ENCODE assay signal across 16 mouse cellular contexts in the genomic region with DNA sequence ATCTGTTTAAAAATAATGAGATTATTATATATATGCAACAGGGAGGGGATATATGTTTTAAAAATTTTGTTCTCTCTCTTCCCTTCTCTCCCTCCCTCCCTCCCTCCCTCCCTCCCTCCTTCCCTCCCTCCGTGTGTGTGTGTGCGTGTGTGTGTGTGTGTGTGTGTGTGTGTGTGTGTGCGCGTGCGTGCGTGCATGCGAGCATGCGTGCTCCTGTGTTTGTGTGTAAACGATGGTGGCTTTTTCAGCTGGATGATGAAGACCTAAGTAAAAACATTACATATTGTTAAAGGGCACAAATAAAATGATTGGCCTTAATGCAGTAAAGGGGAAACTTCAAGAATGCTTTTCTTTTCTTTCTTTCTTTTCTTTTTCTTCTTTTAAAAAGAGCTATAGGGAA. TPM values are rescaled to one million over a fixed set of nuclear protein-coding genes. Genes with fewer than 3 reads are reported as not detected.
DNase-seq lines count a peak whose midpoint lies in the region; ATAC-seq lines count a peak whose summit lies in the region.
"Had no signal": no experiment of that assay in that cellular context is flagged by ENCODE, and none has a peak within 500 bp of the region (broad histone marks: within the 10 kb centered on the region; RNA-seq: fewer than 3 reads in every experiment).

No protein-coding gene starts in this region.

- no peaks in the 10 kb centered on the region for H3K9me3 ChIP-seq in forebrain, embryonic 14.5 days (replicated peaks; ENCODE audit: control insufficient read depth, low read length)
- H3K9me3 ChIP-seq in forebrain, embryonic 12.5 days = no peaks in the 10 kb centered on the region
- no peaks in the 10 kb centered on the region for H3K9me3 ChIP-seq in midbrain, embryonic 13.5 days
- H3K9me3 ChIP-seq in midbrain, embryonic 10.5 days (replicated peaks) = no peaks in the 10 kb centered on the region
- H3K9me3 ChIP-seq in hindbrain, embryonic 15.5 days = no peaks in the 10 kb centered on the region
- no peaks in the 10 kb centered on the region for H3K9me3 ChIP-seq in neural tube, embryonic 14.5 days (ENCODE audit: control insufficient read depth, low read length)

- ATAC-seq in forebrain, embryonic 14.5 days = no peak
- no peak for ATAC-seq in forebrain, embryonic 12.5 days (ENCODE audit: low FRiP score)
- no peak for ATAC-seq in midbrain, embryonic 13.5 days
- no peak for ATAC-seq in hindbrain, embryonic 15.5 days (ENCODE audit: low FRiP score, low read depth)
- ATAC-seq in neural tube, embryonic 14.5 days (ENCODE audit: low read depth) = no peak

- H3K4me2 ChIP-seq in forebrain, embryonic 14.5 days (ENCODE audit: low read length) = peak overlapping the region; percentile 74
- H3K4me2 ChIP-seq in forebrain, embryonic 12.5 days = no peak overlapping the region
- H3K4me2 ChIP-seq in midbrain, embryonic 13.5 days (replicated peaks) = peak overlapping the region; percentile 68
- H3K4me2 ChIP-seq in hindbrain, embryonic 15.5 days = peak overlapping the region; percentile 63
- H3K4me2 ChIP-seq in neural tube, embryonic 14.5 days (ENCODE audit: low read depth, low read length) = peak overlapping the region; percentile 68; the same call in 1 of the 2 replicates

- DNase-seq in forebrain, embryonic 14.5 days (ENCODE audit: low spot score) = no peak
- no peak for DNase-seq in midbrain, embryonic 10.5 days (ENCODE audit: low spot score)
- no peak for DNase-seq in spleen, postnatal 10 days (ENCODE audit: low spot score in 2 of 2)
- no peak for DNase-seq in frontal cortex, postnatal 36 days (ENCODE audit: low spot score in 2 of 2)
- DNase-seq: adrenal gland, postnatal 14 days; gastrocnemius, postnatal 10 days; kidney, adult 11 months; kidney, postnatal 10 days; left cerebral cortex, postnatal 4 days; liver; lung, postnatal 14 days; right cerebral cortex, postnatal 4 days had no signal

- WGBS in forebrain, embryonic 14.5 days = 64% methylated on average over 9 of the region's 9 CpGs
- 69% methylated on average over 9 of the region's 9 CpGs for WGBS in forebrain, embryonic 12.5 days
- WGBS in midbrain, embryonic 13.5 days = 85% methylated on average over 9 of the region's 9 CpGs
- WGBS in midbrain, embryonic 10.5 days = 88% methylated on average over 8 of the region's 9 CpGs
- 87% methylated on average over 7 of the region's 9 CpGs for WGBS in hindbrain, embryonic 15.5 days
- 80% methylated on average over 8 of the region's 9 CpGs for WGBS in neural tube, embryonic 14.5 days

- H3K4me1 ChIP-seq in forebrain, embryonic 14.5 days (ENCODE audit: control insufficient read depth, insufficient read depth, low read length) = no peaks in the 10 kb centered on the region
- H3K4me1 ChIP-seq in forebrain, embryonic 12.5 days = peaks cover 13% of the 10 kb centered on the region
- 0 out of 2 replicates have a peak, but pooled peaks cover 21% of the 10 kb centered on the region for H3K4me1 ChIP-seq in midbrain, embryonic 13.5 days (replicated peaks)
- H3K4me1 ChIP-seq in midbrain, embryonic 10.5 days = peaks cover 15% of the 10 kb centered on the region
- peaks cover 16% of the 10 kb centered on the region for H3K4me1 ChIP-seq in hindbrain, embryonic 15.5 days (replicated peaks)
- peaks cover 6% of the 10 kb centered on the region; the same call in 1 of the 2 replicates for H3K4me1 ChIP-seq in neural tube, embryonic 14.5 days (ENCODE audit: control insufficient read depth, insufficient read depth, low read length)

- no peaks in the 10 kb centered on the region for H3K27me3 ChIP-seq in forebrain, embryonic 14.5 days (replicated peaks; ENCODE audit: control insufficient read depth, insufficient read depth, low read length)
- H3K27me3 ChIP-seq in forebrain, embryonic 12.5 days = peaks cover 26% of the 10 kb centered on the region
- peaks cover 14% of the 10 kb centered on the region for H3K27me3 ChIP-seq in midbrain, embryonic 13.5 days
- peaks cover 47% of the 10 kb centered on the region for H3K27me3 ChIP-seq in midbrain, embryonic 10.5 days (ENCODE audit: low read depth, poor library complexity, severe bottlenecking)
- no peaks in the 10 kb centered on the region for H3K27me3 ChIP-seq in hindbrain, embryonic 15.5 days
- H3K27me3 ChIP-seq in neural tube, embryonic 14.5 days (ENCODE audit: control insufficient read depth, insufficient read depth, low read length) = no peaks in the 10 kb centered on the region

- H3K36me3 ChIP-seq in forebrain, embryonic 14.5 days (ENCODE audit: control insufficient read depth, insufficient read depth, low read length) = no peaks in the 10 kb centered on the region
- H3K36me3 ChIP-seq in forebrain, embryonic 12.5 days (replicated peaks) = no peaks in the 10 kb centered on the region
- no peaks in the 10 kb centered on the region for H3K36me3 ChIP-seq in midbrain, embryonic 13.5 days
- no peaks in the 10 kb centered on the region for H3K36me3 ChIP-seq in midbrain, embryonic 10.5 days
- H3K36me3 ChIP-seq in hindbrain, embryonic 15.5 days = no peaks in the 10 kb centered on the region
- H3K36me3 ChIP-seq in neural tube, embryonic 14.5 days (ENCODE audit: control insufficient read depth, insufficient read depth, low read length) = no peaks in the 10 kb centered on the region

- H3K4me3 ChIP-seq in forebrain, embryonic 14.5 days (ENCODE audit: low read depth, low read length) = peak overlapping the region; percentile 72; the same call in 1 of the 2 replicates
- H3K4me3 ChIP-seq in forebrain, embryonic 12.5 days (replicated peaks) = no peak overlapping the region
- H3K4me3 ChIP-seq in midbrain, embryonic 13.5 days (replicated peaks) = no peak overlapping the region
- no peak overlapping the region for H3K4me3 ChIP-seq in midbrain, embryonic 10.5 days
- H3K4me3 ChIP-seq in hindbrain, embryonic 15.5 days = peak overlapping the region; percentile 79
- H3K4me3 ChIP-seq in neural tube, embryonic 14.5 days (ENCODE audit: low read depth, low read length) = no peak overlapping the region; the same call in 1 of the 2 replicates

- H3K27ac ChIP-seq in forebrain, embryonic 14.5 days (ENCODE audit: low read depth, low read length) = no peak overlapping the region
- no peak overlapping the region for H3K27ac ChIP-seq in forebrain, embryonic 12.5 days
- H3K27ac ChIP-seq in midbrain, embryonic 13.5 days = no peak overlapping the region
- no peak overlapping the region for H3K27ac ChIP-seq in midbrain, embryonic 10.5 days (replicated peaks)
- no peak overlapping the region for H3K27ac ChIP-seq in hindbrain, embryonic 15.5 days (replicated peaks)
- no peak overlapping the region for H3K27ac ChIP-seq in neural tube, embryonic 14.5 days (ENCODE audit: low read depth, low read length)

- H3K9ac ChIP-seq in forebrain, embryonic 14.5 days (ENCODE audit: low read length) = no peak overlapping the region
- H3K9ac ChIP-seq in forebrain, embryonic 12.5 days = no peak overlapping the region
- no peak overlapping the region for H3K9ac ChIP-seq in midbrain, embryonic 13.5 days (replicated peaks)
- H3K9ac ChIP-seq in hindbrain, embryonic 15.5 days = no peak overlapping the region
- H3K9ac ChIP-seq in neural tube, embryonic 14.5 days (replicated peaks; ENCODE audit: low read depth, low read length) = no peak overlapping the region

RNA-seq across cellular contexts. Expression of a gene that starts 1.5 kb away (rescaled TPM):
- 23.3 and 31.6 TPM in 2 replicates for polyA plus RNA-seq in forebrain, embryonic 14.5 days (2014; fragmentation: Nextera tagmentation; extraction: Ambion mirVana)
- polyA plus RNA-seq in forebrain, embryonic 12.5 days (2016; fragmentation: Nextera tagmentation; extraction: Ambion mirVana) = 6.8 and 8.0 TPM in 2 replicates
- polyA plus RNA-seq in midbrain, embryonic 13.5 days (2015; fragmentation: Nextera tagmentation; extraction: Ambion mirVana) = 13.3 and 16.2 TPM in 2 replicates
- 1.3 and 2.7 TPM in 2 replicates for polyA plus RNA-seq in midbrain, embryonic 10.5 days (2016; fragmentation: Nextera tagmentation; extraction: Ambion mirVana)
- polyA plus RNA-seq in hindbrain, embryonic 15.5 days (2015; fragmentation: Nextera tagmentation; extraction: Ambion mirVana) = 61.3 and 61.7 TPM in 2 replicates
- polyA plus RNA-seq in neural tube, embryonic 14.5 days (2014; fragmentation: Nextera tagmentation; extraction: Ambion mirVana) = 59.8 and 81.4 TPM in 2 replicates

Comparison
In these comparisons a context has a peak if more than half of its experiments do, and no peak if none do; other contexts are left out.
1. H3K4me3 ChIP-seq: peak in forebrain, embryonic 14.5 days (single experiment) and hindbrain, embryonic 15.5 days (single experiment); none in forebrain, embryonic 12.5 days (single experiment), midbrain, embryonic 13.5 days (single experiment), midbrain, embryonic 10.5 days (single experiment) and neural tube, embryonic 14.5 days (single experiment).